Mouse (Mus musculus) midbrain, embryonic 10.5 days (tissue): ENCODE results near the gene Ltbp3. TPM values are rescaled to one million over a fixed set of nuclear protein-coding genes. Genes with fewer than 3 reads are reported as not detected.

Experiments
- polyA plus RNA-seq: library from polyadenylated mRNA; unstranded; fragments of >200 nt; fragmentation: Nextera tagmentation; extraction: Ambion mirVana; gene quantifications from 2 replicates; pipeline ENCODE4 v1.2.1, GENCODE M21; 2016

Gene Ltbp3
- polyA plus RNA-seq, 1 experiment from 2014 or later: 2.9 TPM

Other genes starting within 250 kb of the Ltbp3 start
- gene 1700020D05Rik, start 237.1 kb upstream of the Ltbp3 start, polyA plus RNA-seq: not detected in 2 replicates
- gene Snx32, start 230.4 kb upstream of the Ltbp3 start, polyA plus RNA-seq: 9.6 and 15.3 TPM in 2 replicates
- gene Ovol1, start 180.3 kb upstream of the Ltbp3 start, polyA plus RNA-seq: 0.16 and 0.29 TPM in 2 replicates
- 1.6 and 2.3 TPM in 2 replicates for gene Ap5b1, start 172.9 kb upstream of the Ltbp3 start, polyA plus RNA-seq
- 186 and 200 TPM in 2 replicates for gene Rnaseh2c, start 139.0 kb upstream of the Ltbp3 start, polyA plus RNA-seq
- gene Kat5, start 130.7 kb upstream of the Ltbp3 start, polyA plus RNA-seq: 65.6 and 74.8 TPM in 2 replicates
- 28.7 and 31.2 TPM in 2 replicates for gene Rela, start 103.4 kb upstream of the Ltbp3 start, polyA plus RNA-seq
- 22.3 and 22.9 TPM in 2 replicates for gene Sipa1, start 77.2 kb upstream of the Ltbp3 start, polyA plus RNA-seq
- 28.7 and 29.9 TPM in 2 replicates for gene Map3k11, start 52.2 kb upstream of the Ltbp3 start, polyA plus RNA-seq
- gene Pcnx3, start 52.0 kb upstream of the Ltbp3 start, polyA plus RNA-seq: 22.8 and 25.6 TPM in 2 replicates
- 0.20 TPM in 1 of 2 replicates, not detected in the other for gene Kcnk7, start 36.5 kb upstream of the Ltbp3 start, polyA plus RNA-seq
- 9.3 and 9.5 TPM in 2 replicates for gene Ehbp1l1, start 14.6 kb upstream of the Ltbp3 start, polyA plus RNA-seq
- gene Fam89b, start 11.3 kb upstream of the Ltbp3 start, polyA plus RNA-seq: 141 and 160 TPM in 2 replicates
- 68.3 and 71.3 TPM in 2 replicates for gene Scyl1, start 30.5 kb downstream of the Ltbp3 start, polyA plus RNA-seq
- gene Frmd8, start 134.4 kb downstream of the Ltbp3 start, polyA plus RNA-seq: 33.8 and 34.9 TPM in 2 replicates
- 2.3 and 2.6 TPM in 2 replicates for gene Slc25a45, start 136.9 kb downstream of the Ltbp3 start, polyA plus RNA-seq
- gene Tigd3, start 153.2 kb downstream of the Ltbp3 start, polyA plus RNA-seq: 9.5 and 10.8 TPM in 2 replicates
- 242 and 245 TPM in 2 replicates for gene Dpf2, start 172.1 kb downstream of the Ltbp3 start, polyA plus RNA-seq
- 1.8 and 2.2 TPM in 2 replicates for gene Cdc42ep2, start 183.9 kb downstream of the Ltbp3 start, polyA plus RNA-seq
- 97.3 and 110 TPM in 2 replicates for gene Pola2, start 223.3 kb downstream of the Ltbp3 start, polyA plus RNA-seq
- not detected in 2 replicates for gene Slc22a20, start 245.2 kb downstream of the Ltbp3 start, polyA plus RNA-seq